Mouse (Mus musculus) monocyte, adult 5-6 weeks (primary cell): ENCODE results near the gene Grid2. TPM values are rescaled to one million over a fixed set of nuclear protein-coding genes. Genes with fewer than 3 reads are reported as not detected.

Experiments used
- ATAC-seq: fragments of 153-309, 156-312 bp; replicated peaks from 2 replicates; pipeline ENCODE4 v1.8.0; 2017; ENCODE audit warnings: mild to moderate bottlenecking; ENCODE audit not compliant: low TSS enrichment, insufficient number of reproducible peaks, severe bottlenecking, poor library complexity, low FRiP score
- total RNA-seq: library from RNA; stranded (forward); fragments of 200-1000, 200-491, 200-594 nt; gene quantifications from 3 replicates; pipeline ENCODE4 v1.2.3, GENCODE M21; 2017

Gene Grid2
- total RNA-seq, 1 experiment from 2014 or later = not detected

GRCm38 (mm10) chr6:63963789-63964188 is 708.1 kb downstream of the Grid2 start:
- no peak for ATAC-seq

- no peak for ATAC-seq
Measured at GRCm38 (mm10) chr6:63964269-63964668, 708.6 kb downstream of the Grid2 start.

- no peak for ATAC-seq
Measured at GRCm38 (mm10) chr6:63964735-63965134, 709.1 kb downstream of the Grid2 start.

- ATAC-seq = no peak
Measured at GRCm38 (mm10) chr6:64046084-64046483, 790.4 kb downstream of the Grid2 start.

GRCm38 (mm10) chr6:64046732-64047131 is 791.1 kb downstream of the Grid2 start:
- ATAC-seq = no peak

- ATAC-seq = no peak
Measured at GRCm38 (mm10) chr6:64047950-64048349, 792.3 kb downstream of the Grid2 start.

GRCm38 (mm10) chr6:64063858-64064257 is 808.2 kb downstream of the Grid2 start:
- no peak for ATAC-seq

GRCm38 (mm10) chr6:64064704-64065103 is 809.0 kb downstream of the Grid2 start:
- no peak for ATAC-seq

GRCm38 (mm10) chr6:64073406-64073805 is 817.7 kb downstream of the Grid2 start:
- no peak for ATAC-seq

- ATAC-seq = no peak
Measured at GRCm38 (mm10) chr6:64077911-64078310, 822.2 kb downstream of the Grid2 start.

GRCm38 (mm10) chr6:64098662-64099061 is 843.0 kb downstream of the Grid2 start:
- ATAC-seq = no peak

- no peak for ATAC-seq
Measured at GRCm38 (mm10) chr6:64114594-64114993, 858.9 kb downstream of the Grid2 start.

- no peak for ATAC-seq
Measured at GRCm38 (mm10) chr6:64136275-64136674, 880.6 kb downstream of the Grid2 start.

GRCm38 (mm10) chr6:64148613-64149012 is 892.9 kb downstream of the Grid2 start:
- no peak for ATAC-seq

- no peak for ATAC-seq
Measured at GRCm38 (mm10) chr6:64174995-64175612, 919.4 kb downstream of the Grid2 start.

GRCm38 (mm10) chr6:64193646-64194045 is 938.0 kb downstream of the Grid2 start:
- no peak for ATAC-seq

GRCm38 (mm10) chr6:64202396-64203122 is 946.9 kb downstream of the Grid2 start:
- ATAC-seq = no peak

- no peak for ATAC-seq
Measured at GRCm38 (mm10) chr6:64236351-64236750, 980.7 kb downstream of the Grid2 start.

GRCm38 (mm10) chr6:64240526-64240925 is 984.9 kb downstream of the Grid2 start:
- no peak for ATAC-seq

GRCm38 (mm10) chr6:64245951-64246350 is 990.3 kb downstream of the Grid2 start:
- no peak for ATAC-seq
